Mouse (Mus musculus) left cerebral cortex, adult 18-20 months (tissue): ENCODE measurements at regions not wholly inside any gene's neighbourhood (a gene's known extent, or its start where the extent isn't known, plus 50 kb on each side); places are given as distances from the start of the nearest gene placed in this dataset.

Source experiments
- DNase-seq, 2 experiments: peaks; one replicate each; pipeline ENCODE4 v3.0.0; 2021 to 2022; ENCODE audit warnings: low spot score in 2 of 2, mixed read lengths in 1 of 2

DNA sequence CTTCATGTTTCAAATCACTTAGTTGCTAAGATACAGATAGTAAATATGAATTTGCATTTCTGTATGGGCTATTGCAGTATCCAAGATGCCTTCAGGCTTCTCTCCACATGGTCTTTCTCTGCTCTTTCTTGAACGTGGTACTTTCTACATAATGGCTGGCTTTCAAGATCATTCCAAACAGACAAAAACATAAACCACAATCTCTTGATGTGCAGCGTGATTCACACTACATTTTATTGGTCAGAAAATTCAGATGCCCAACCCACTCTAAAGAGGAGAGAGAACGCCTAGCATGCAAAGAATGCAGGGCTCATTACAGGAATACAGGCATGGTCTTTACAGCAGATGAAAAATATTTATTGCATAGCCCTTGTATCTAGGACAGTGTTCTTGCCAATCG, 235.2 kb downstream of the Papss1 start:
- DNase-seq = no peak

DNA sequence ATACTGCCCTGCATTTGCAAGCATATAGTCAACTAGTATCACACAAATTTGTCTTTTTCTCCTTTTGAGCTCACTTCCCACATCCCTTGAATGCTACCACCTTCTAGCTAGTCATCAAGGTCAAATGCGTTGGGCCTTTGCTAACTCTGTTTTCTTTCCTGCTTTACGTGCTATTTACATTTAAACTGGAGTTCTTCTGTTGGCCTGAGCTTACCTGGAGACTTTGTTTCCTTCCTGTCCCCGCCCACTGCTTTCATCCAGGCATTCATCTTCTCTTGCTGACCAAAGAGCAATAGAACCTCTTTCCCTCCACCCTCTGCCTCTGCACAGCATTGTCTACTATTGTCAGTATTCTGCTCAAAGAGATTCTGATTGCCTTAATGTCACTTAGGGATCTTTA, 237.0 kb downstream of the Papss1 start:
- DNase-seq = no peak

GRCm38 (mm10) chr3:131802841-131803240, 238.3 kb downstream of the Papss1 start:
- no peak for DNase-seq

GRCm38 (mm10) chr3:131808127-131808526, 243.6 kb downstream of the Papss1 start:
- DNase-seq = peak in 1 of 2 experiments; percentile 4

- peak in 1 of 2 experiments; percentile 6 for DNase-seq
Measured at GRCm38 (mm10) chr3:131812968-131813367, 248.4 kb downstream of the Papss1 start.

DNA sequence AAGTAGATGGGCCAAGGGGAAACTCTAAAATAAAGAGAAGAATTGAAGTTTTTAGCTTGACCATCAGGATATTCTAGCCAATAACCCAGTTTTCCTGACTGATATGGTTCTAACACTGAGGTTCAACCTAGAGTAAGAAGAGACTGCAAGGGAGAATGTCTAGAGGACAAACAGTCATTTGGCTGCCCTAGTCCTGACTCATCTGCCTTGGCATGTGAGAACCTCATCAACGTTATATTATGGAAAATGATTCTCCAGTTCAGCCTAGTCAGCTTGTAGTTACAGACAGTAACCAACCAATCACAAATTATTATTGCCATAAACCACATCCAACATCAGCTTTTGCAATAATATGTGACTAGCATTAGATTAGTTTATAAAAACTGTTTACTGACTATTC, 254.2 kb downstream of the Papss1 start:
- DNase-seq = no peak

GRCm38 (mm10) chr3:131857442-131857841, 227.7 kb upstream of the Dkk2 start:
- DNase-seq = no peak

GRCm38 (mm10) chr3:131859083-131859482, 226.0 kb upstream of the Dkk2 start:
- no peak for DNase-seq

DNA sequence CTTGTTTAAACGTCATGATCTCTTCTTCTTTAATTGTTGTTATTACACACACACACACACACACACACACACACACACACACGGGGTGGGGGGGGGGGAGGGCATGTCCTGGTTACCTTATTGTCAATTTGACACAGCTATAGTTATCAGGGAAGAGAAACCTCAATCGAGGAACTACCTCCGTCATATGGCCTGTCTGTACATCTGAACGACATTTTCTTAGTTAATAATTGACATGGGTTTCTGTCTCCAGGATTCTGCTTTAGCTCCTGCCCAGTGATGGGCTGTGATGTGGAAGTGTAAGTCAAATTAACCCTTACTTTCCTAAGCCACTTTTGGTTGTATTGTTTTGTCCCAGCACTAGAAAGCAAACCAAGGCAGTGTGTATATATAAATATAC, 220.0 kb upstream of the Dkk2 start:
- DNase-seq = no peak

GRCm38 (mm10) chr3:131867266-131867665, 217.8 kb upstream of the Dkk2 start:
- DNase-seq = no peak

- DNase-seq = no peak
Measured at GRCm38 (mm10) chr3:131868219-131868964, 216.7 kb upstream of the Dkk2 start.

DNA sequence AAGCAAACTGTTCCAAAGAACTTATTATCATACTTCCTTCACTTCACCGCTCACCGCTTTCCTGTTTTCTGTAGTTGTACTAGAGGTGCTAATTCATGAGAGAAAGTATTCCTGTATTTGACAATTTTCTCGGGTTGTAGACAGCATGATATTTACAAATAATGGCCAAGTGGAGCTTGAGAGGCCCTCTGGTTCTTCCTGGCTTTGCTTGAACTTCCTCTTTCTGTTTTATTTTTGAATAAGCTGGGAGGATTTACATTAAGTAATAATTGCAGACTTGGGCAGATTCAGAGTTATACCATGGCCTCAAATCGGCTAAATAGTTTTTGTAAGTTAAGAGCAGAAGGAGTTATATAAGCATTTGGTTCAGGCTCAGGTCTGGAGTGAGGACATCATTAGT, 215.8 kb upstream of the Dkk2 start:
- no peak for DNase-seq

GRCm38 (mm10) chr3:131882667-131883066, 202.4 kb upstream of the Dkk2 start:
- DNase-seq = no peak

GRCm38 (mm10) chr3:131886470-131886869, 198.6 kb upstream of the Dkk2 start:
- DNase-seq = peak in 1 of 2 experiments; percentile 6

DNA sequence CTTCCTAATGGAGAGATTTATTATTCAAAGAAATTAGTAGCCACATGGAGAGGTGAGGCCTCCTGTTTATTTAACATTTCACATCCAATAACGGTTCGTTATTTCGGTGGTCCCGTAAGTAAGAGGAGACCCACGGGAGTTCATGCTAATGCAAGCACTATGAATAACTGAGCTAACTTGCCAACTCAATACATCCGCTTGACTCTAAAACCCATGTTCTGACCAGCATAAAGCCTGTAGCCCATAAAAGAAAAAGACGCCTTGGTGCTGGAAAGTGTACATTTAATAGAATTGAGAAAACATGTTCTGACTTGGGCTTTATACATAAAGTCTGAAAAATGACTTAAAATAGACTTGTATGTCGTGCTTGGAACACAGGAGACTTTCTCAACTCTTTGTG, 198.1 kb upstream of the Dkk2 start:
- no peak for DNase-seq

DNA sequence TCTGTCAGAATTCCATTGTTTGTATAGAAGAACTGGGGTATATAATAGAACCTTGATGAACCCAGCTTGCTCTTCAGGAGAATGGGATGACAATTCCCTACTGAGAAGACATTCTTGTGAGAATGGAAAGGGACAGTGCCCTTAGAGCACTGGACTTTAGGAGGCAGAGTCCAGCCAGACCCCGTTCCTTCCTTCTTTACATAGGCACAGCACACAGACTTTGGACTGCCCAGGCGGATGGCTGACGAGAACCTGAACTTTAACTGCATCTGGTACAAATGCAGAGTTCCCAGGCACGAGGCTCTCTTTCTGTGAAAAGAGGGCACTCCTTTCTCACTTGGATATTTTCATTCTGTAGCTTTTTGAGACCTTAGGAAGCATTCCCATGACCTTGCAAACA, 197.4 kb upstream of the Dkk2 start:
- DNase-seq = no peak

- DNase-seq = no peak
Measured at GRCm38 (mm10) chr3:131891941-131892340, 193.2 kb upstream of the Dkk2 start.

DNA sequence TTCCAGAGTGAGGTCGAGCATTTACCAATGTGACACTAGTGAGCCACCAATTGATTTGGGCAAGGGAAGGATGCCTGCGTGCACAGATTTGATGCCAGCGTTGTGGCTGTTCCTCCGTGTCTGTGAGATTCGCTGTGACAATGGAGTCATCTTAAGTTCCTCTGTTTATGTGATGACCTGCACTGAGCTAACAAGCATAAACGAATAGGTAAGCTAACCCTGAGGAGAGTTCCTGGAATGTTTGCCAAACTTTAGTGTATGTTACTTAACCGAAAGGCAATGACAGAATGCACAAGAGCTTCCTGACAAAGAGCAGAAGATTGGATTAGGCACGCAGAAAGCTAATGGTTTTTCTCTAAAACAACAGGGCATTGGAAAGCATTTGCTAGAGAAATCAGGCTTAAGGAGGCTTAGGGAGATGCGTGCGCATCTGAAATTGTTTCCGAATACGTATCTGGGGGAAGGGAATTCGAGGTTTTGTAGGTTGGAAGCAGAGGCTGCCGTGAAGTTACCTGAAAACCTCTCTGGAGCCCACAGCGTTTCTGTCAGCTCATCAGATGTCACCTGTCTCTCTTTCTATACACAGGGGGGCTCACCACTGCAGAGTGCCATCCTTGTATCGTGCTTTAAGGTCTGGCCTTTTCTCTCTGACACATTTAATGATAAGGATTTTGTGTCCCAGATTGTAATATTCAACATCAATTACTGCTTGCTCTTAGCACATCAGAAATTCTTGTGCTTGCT, 191.9 kb upstream of the Dkk2 start:
- DNase-seq = no peak

DNA sequence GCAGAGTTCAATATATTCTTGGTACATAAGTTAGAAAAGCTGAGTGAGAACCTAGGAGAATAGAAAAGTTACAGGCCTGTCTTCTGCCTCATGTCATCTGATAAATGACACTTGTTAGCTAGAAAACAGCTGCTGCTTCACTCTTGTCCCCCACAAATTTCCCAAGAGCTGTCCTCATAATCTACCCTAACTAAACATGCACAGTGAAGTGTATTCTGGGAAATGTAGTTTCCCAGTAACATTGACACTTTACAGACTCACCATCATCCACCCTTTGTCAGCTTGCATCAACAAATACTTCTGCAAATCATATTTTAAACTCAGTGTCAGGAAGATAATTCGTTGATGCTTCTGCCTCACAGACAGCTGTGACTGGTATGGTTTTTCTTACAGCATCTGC, 190.0 kb upstream of the Dkk2 start:
- DNase-seq = no peak

DNA sequence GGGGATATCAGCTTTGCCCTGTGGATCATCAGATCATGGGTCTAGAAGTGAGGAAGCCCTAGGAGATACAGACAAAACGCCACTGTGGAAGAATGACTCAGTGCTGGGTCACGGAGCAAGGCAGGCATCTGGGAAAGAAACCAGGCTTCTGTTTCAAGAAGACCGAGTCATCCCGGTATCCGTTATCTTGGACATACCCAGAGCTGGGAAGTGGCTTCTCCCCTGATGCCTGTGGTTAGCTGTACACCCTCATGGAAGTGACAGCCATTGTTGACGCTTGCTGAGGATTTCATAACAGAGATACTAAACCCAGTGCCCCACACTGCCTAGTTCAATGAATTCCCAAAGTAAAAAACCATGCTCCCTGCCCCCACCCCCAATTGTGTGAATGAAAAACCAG, 171.6 kb upstream of the Dkk2 start:
- DNase-seq = no peak

- no peak for DNase-seq
Measured at GRCm38 (mm10) chr3:131914372-131914771, 170.7 kb upstream of the Dkk2 start.

DNA sequence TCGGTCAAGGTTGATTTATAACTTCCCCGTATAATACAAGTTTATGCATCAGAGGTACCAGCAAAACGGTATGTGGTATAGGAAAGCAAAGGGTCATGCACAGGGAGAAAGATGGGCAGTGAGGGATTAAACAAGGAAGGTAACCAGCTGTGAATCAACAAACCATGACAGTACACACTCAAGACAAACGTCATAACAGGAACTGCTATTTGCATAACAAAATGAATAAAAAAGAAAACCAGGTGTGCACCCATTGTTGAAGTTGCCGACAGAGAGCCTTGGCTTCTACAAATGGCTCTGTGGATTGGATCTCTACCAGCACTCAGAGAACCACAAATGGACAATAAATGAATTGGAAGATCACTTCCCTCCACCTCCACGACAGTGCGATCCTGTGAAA, 170.1 kb upstream of the Dkk2 start:
- DNase-seq = no peak
